Mouse (Mus musculus) embryonic fibroblast, embryonic 13.5 days (primary cell): ENCODE results near the gene Zfp976.
"Not testable (repeated sequence)": the region's sequence is repeated elsewhere in the genome, so short reads cannot be mapped to it uniquely, and the experiment has no call there.

Experiments used
- CTCF ChIP-seq: IDR thresholded peaks from 2 replicates; pipeline ENCODE4 v1.5.1; 2011; ENCODE audit warnings: mild to moderate bottlenecking, control low read depth, low read length, moderate library complexity, borderline replicate concordance; ENCODE audit not compliant: insufficient read depth
- POLR2A ChIP-seq: IDR thresholded peaks from 2 replicates; pipeline ENCODE4 v1.6.1; 2011; ENCODE audit warnings: low read depth, mild to moderate bottlenecking, control low read depth, low read length, moderate library complexity

GRCm38 (mm10) chr7:42643120-42643620, 782 bp upstream of the Zfp976 start:
- not testable (repeated sequence) for TF ChIP-seq POLR2A, CTCF
